Mouse (Mus musculus) Muller cell, postnatal 12 days (primary cell): Measurements from ENCODE around the gene Dnajb9.
A peak's percentile ranks its signal among the peaks of the same experiment; 100 is the strongest.
"Not testable (repeated sequence)": the region's sequence is repeated elsewhere in the genome, so short reads cannot be mapped to it uniquely, and the experiment has no call there.

Source experiments
- DNase-seq: peaks from one replicate; pipeline ENCODE4 v3.0.0-alpha.2; 2015; ENCODE audit errors: inconsistent ontology term

Gene Dnajb9

GRCm38 (mm10) chr12:44209824-44210752, at the start of gene Dnajb9:
Gene Dnajb9 (minus strand): TSS chr12:44210326.
- peak; percentile 100 for DNase-seq

- no peak for DNase-seq
Observed at GRCm38 (mm10) chr12:44248309-44248977, 38.3 kb upstream of the Dnajb9 start.

GRCm38 (mm10) chr12:44245739-44246138, 35.6 kb upstream of the Dnajb9 start:
- DNase-seq, result peak; percentile 39

GRCm38 (mm10) chr12:44242407-44242806, 32.3 kb upstream of the Dnajb9 start:
- DNase-seq, result no peak

- DNase-seq, result no peak
Observed at GRCm38 (mm10) chr12:44241090-44241489, 31.0 kb upstream of the Dnajb9 start.

- DNase-seq, result no peak
Observed at GRCm38 (mm10) chr12:44224650-44225049, 14.5 kb upstream of the Dnajb9 start.

- no peak for DNase-seq
Observed at GRCm38 (mm10) chr12:44223044-44223443, 12.9 kb upstream of the Dnajb9 start.

- DNase-seq, result peak; percentile 35
Observed at GRCm38 (mm10) chr12:44221651-44222356, 11.7 kb upstream of the Dnajb9 start.

- not testable (repeated sequence) for DNase-seq
Observed at GRCm38 (mm10) chr12:44221070-44221469, 10.9 kb upstream of the Dnajb9 start, which contains the start of gene Pnpla8. Gene Pnpla8 (plus strand): TSS chr12:44221370.

GRCm38 (mm10) chr12:44211555-44211954, 1.4 kb upstream of the Dnajb9 start:
- no peak for DNase-seq

- DNase-seq, result peak; percentile 72
Observed at GRCm38 (mm10) chr12:44209141-44209823, 844 bp downstream of the Dnajb9 start.

GRCm38 (mm10) chr12:44197873-44198525, 12.1 kb downstream of the Dnajb9 start:
- DNase-seq, result no peak

GRCm38 (mm10) chr12:44181081-44181982, 28.8 kb downstream of the Dnajb9 start:
- DNase-seq, result peak; percentile 38

- peak; percentile 32 for DNase-seq
Observed at GRCm38 (mm10) chr12:44177038-44177355, 33.1 kb downstream of the Dnajb9 start.

GRCm38 (mm10) chr12:44176331-44177037, 33.6 kb downstream of the Dnajb9 start:
- no peak for DNase-seq

GRCm38 (mm10) chr12:44166949-44167348, 43.2 kb downstream of the Dnajb9 start:
- peak; percentile 41 for DNase-seq

GRCm38 (mm10) chr12:44159349-44159748, 50.8 kb downstream of the Dnajb9 start:
- no peak for DNase-seq
